Mouse (Mus musculus) cortical plate, adult 2 months (tissue): Measurements from ENCODE around the gene Gm12248.

Source experiments
- CTCF ChIP-seq: fragments of 200-500 bp; IDR thresholded peaks from 2 replicates; pipeline ENCODE4 v1.5.1; 2011; ENCODE audit warnings: mild to moderate bottlenecking, control low read depth, low read length; ENCODE audit not compliant: insufficient read depth; ENCODE audit errors: extremely low read depth
- POLR2A ChIP-seq: fragments of 200-500 bp; IDR thresholded peaks from 2 replicates; pipeline ENCODE4 v1.6.1; 2011; ENCODE audit warnings: mild to moderate bottlenecking, low read length, control low read depth; ENCODE audit not compliant: insufficient read depth; ENCODE audit errors: extremely low read depth

- TF ChIP-seq POLR2A (no peak), CTCF (no peak)
Observed at GRCm38 (mm10) chr11:58024671-58025070, 68.3 kb downstream of the Gm12248 start.
